Mouse (Mus musculus) urinary bladder, postnatal 14 days (tissue): ENCODE measurements at regions not wholly inside any gene's neighbourhood (a gene's known extent, or its start where the extent isn't known, plus 50 kb on each side); places are given as distances from the start of the nearest gene placed in this dataset.

Experiments
- DNase-seq: peaks from one replicate; pipeline ENCODE4 v3.0.0; 2021; ENCODE audit warnings: low spot score

DNA sequence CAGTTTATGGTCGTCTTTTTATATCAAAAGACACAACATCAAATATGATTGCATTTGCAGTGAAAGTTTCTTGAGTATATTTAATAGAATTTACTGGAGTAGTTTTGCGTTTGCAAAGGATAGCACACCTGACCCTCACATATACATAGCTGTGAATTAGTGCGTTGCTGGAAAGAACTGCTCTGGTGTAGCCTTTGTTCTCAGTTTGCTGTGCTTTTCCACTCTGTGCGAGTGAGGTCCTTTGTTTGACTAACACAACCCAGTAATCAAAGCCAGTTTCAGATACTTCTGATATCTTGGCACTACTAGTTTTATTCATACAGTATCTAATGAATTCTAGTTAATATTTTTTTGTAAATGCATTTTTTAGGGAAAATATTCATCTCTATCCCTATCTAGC lies 84.7 kb downstream of the Trim52 start:
- DNase-seq = no peak

DNA sequence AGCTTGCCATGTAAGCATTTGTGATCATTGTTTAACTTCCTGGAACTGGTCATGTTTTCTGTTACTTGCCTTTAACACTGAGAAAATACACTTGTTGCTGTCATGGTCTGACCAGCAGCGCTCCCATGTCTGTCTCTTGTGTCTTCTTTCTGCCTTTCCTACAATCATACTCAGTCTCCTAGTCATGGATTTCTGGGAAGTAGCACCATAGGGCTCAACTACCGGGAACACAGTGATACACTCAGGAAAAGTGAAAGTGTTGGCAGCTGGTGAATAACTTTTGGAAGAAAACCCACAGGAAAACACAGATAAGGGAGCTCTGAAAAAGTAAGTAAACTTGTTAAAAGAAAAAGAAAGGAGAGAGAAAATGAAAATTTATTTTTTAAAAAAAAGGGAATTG lies 87.6 kb downstream of the Trim52 start:
- no peak for DNase-seq

DNA sequence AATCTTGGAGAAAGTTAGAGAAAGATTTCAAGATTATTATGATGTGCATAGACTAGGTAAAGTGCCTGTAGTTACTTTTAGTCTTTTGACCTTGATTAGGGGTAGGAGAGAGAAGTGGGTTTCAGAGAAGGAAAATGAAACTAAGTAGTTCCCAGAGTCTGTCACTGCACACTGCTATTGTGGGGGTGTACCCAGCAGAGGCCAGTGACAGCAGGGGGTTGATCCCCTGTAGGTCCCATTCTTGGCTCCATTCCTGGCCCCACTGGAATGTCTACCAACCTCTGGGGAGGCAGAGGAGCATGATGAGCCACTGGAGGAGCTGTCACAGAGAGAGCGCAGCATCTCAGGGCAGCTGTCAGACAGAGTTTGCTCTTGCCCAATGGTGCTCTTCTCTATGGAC lies 88.1 kb downstream of the Trim52 start:
- DNase-seq = no peak

DNA sequence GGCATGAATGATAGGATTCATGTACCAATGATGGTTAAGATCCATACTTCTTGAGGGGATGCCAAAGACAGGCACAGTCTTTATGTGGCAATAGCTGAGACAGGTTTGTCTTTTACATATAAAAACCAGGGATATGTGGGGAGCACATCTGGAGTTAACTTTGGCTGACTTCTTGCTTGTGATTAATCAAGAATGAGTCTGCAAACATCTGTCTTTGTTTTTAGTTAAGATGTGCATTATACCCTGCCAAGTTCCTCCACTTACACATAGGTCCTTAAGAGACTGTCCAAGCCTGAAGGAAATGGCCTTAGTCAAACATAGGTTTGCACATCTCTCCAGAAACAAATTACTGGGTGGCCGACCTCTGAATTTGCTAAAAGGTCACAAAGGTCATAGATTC lies 91.8 kb downstream of the Trim52 start:
- DNase-seq = no peak

DNA sequence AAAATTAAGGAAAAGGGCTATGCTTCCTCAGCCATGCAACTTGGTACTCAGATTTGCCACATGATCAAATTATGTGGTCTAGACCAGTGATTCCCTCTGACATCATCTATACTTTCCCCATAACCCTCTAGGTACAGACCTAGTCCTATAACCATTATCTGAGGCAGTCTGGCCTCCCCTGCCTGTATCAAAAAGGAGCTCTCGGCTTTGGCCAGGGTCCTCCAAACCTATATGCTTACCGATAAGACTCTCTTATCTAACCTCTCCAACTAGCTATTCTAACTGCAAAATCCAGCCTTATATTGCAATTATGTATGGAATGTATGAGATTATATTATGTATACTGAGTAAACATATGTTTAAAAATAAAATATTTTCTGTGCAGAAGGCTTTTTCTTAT lies 93.1 kb downstream of the Trim52 start:
- DNase-seq = no peak

DNA sequence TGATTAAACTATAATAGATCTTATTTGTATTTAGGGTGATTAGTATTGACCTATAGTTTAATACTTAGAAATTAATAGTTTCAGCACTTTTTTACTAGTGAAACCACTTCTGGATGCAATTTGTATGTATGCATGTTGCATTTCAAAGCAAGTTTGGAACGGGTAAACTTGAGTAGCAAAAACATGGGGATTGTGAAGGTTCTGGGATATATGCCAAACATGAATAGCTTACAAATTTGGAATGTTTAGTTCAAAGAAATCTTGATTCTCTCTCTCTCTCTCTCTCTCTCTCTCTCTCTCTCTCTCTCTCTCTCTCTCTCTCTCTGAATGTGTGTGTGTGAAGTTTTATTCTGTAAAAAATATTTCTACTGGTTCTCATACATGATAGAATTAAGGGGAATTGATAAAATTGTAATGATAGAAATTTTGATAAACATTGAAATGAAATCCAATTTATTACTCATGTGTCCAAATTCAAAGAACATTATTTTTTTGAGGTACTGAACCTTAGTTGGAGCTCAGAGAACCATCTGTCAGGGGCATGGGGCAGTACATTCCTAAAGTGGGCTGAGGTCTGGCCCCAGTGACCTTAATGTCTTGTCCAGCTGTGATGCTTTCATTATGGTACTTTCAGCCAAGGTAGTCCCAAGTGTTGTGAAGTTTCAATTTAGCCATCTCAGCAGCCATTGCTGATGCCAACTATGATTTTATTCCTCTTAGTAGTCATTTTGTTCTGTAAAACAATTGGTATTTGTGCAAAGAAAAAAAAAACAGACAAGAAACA lies 93.7 kb downstream of the Trim52 start:
- DNase-seq = no peak

DNA sequence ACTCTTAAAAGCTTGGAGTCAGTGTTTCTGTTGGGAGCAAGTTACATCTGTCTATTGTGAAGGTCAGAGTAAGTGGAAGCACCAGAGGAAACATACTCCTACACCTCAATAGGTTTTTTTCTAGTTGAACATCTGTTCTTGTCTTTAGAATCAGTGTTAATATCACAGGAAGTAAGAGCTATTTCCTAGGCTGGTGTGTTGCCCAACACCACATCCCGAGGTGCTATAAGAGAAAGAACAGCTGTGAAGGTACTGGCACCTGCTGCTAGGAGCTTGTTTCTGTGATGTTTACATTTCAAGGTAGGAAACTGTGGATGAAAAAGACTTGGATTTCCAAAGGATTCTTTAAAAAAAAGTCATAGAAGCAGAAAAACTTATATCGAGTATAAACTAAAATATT lies 105.1 kb downstream of the Trim52 start:
- DNase-seq = no peak

DNA sequence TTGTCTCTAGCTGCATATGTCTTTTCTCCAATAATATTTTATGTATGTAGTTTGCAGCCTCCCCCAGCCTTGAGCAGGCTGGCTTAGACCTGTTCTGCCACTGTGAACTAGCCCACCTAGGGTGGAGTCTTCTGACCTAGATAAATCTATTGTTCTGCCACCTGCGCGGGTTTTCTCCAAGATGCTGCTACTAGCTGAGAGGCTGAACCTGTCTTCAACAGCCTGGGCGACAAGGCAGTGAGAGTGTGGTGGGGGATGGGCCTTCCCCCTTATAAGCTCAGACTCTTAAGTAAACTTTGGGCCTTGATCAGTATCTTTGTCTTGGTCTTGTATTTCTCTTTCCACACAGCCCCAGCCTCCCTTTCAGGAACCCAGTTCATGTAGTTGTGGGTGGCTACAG lies 111.7 kb downstream of the Trim52 start:
- DNase-seq = no peak

DNA sequence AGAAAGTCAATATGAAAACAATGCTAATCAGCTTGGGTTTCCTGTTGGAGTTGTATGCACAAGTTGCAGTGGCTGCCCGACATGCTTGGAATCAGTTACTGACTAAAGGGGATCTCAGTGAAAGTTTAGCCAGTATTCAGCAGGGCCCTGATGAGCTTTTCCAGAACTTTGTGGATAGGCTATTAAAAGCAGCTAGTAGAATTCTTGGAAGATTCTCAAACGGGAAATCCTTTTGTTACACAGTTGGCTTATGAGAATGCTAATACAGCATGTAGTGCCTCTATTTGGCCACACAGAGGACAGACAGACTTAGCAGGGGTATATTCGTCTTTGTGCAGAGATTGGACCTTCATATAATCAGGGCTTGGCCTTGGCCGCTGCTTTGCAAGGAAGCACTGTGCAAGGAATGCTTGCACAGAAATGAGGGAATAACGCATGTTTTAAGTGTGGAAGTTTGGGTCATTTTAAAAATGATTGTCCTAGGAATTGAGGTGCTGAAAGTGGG lies 113.3 kb downstream of the Trim52 start:
- DNase-seq = no peak

DNA sequence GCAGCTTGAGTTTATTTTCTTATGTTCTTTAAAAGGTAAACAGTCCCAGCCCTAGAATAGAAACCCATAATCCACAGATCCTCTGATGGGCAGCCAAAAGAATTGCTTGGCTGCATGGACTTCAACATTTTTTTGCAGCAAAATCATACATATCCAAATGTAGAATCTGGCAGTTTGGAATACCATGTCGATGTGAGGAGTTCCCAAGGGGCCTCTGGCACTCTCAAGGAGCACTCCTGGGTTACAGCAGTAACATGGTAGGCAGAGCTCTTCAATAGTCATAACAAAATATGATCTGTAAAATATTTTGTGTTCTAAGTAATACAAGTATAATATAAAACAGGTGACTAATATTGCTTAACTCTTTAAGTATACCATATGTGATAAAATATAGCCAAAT lies 119.4 kb downstream of the Trim52 start:
- DNase-seq = no peak

DNA sequence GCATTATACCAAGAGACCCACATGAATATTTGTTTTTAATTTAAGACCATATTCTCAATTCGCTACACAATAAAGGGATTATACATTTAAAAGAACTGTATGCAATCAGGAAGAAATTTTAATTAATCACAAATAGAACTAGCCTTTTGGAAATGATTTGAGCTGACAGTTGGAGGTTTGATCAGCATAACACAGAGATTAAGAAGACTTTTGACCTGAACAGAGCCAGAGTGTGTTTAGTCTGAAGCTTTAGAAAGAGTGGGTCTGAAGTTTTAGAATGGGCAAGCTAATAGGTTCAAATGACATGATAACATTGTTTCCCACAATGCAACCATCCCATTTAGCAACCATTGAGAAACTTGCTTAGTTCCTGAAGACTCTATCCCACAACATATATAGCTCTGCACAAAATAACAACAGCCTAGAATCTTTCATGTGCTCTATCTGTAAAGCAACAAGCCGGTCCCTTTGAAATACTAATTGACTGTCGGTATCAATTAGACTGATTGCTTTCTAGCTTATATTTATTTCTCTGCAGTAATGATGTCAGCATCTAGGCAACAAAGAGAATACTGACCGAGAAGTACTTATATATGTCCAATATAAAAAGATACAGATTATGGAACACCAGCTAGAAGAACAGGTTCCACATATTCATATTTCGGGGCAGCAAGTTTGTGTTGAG lies 135.9 kb downstream of the Trim52 start:
- DNase-seq = no peak

DNA sequence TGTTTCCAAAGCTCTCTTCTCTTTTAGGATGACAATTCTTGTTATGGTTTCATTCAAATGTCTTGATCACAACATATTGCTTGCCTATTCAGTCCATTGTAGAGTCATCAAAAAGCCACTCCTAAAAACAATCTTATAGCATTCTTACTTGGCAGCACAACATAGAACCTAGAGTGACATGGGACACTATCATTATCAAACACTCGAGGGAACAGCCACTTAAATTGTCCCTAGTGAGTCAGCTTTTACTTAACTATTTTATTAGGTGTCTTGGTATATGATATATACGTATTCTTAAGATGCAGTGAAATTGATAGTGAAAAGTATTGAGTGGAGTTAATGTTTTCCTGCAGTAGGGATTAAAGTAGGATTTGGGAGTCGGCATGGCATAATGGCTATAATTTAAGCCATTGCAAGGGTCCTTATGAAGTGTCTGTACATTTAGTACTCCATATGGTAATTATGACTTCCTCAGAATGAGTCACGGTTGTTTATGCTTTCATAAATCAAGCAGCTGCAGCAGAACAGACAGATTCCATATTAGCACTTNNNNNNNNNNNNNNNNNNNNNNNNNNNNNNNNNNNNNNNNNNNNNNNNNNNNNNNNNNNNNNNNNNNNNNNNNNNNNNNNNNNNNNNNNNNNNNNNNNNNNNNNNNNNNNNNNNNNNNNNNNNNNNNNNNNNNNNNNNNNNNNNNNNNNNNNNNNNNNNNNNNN lies 153.6 kb downstream of the Trim52 start:
- DNase-seq = no peak

DNA sequence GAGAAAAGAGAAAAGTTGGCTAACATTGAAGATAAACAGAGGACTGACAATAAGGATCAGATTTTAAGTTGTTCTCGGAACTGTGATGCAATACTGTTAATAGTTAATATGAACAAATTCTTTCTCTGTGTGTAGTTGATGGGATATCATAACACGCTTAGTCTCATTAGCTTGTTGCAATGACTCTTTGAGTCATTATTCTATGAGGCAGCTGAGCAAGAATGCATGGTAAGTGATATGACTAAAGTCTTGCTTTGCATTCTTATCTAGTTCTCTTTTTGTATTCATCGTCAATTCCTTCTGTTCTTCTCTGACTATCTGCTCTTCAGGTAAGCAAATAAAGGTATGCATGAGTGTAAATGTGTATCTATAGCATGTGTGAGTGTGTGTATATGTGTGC lies 159.3 kb downstream of the Trim52 start:
- DNase-seq = no peak

DNA sequence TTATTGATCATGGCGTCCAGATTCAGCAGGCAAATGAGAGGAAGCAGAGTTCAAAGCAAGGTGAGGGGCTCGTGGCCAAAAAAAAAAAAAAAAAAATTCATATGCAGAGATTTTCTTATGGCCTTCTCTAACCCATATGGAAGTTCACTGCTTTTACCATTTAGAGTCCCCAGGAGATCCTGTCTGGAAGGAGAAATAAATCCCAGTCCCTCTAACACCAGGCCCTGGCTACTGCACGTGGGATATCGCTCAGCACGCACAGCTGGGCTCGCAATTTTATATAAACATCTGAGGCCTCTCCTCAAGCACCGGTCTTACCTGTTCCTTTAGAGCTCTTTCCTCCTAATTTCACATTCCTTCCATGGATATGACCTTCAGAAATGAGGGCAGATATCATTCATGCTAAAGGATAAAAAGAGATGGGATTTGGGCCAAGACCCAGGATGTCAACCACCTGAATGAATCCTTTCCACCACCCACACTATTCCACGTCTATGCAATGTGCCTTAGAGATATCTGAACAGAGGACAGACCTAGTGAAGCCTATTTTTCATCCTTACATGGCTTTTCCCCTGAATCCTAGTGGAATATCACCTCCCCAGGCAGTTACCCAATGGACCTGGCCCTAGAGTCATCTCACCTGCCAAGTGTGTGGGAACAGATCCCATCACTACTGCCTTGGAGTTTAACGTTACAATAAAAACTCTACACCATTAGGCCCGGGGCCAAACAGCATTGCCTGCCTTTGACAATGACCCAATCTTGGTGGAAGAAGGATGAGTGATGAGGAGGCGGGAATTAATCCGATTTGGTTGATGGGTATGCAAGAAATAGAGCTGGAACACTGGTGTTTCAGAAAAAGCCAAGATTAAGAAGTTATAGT lies 161.9 kb downstream of the Trim52 start:
- no peak for DNase-seq

DNA sequence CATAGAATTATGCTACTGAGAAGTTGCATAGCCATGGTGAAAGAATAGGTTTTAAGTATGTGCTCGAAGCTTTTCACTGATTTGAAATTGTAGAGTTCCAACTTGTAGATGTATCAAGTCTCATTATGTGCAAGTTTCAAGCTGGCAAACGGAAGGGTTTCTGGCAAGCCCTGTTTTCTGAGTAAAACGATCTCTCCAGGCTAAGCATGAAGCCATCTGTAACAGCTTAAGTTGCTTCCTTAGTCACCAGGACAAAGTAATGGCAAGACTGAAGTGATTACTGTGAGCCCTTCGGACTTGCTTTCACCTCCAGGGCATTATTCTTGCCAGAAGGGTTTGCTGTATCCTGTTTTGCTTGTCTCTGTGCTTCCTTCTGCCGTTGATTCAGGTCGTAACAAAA lies 163.7 kb downstream of the Trim52 start:
- DNase-seq = no peak

DNA sequence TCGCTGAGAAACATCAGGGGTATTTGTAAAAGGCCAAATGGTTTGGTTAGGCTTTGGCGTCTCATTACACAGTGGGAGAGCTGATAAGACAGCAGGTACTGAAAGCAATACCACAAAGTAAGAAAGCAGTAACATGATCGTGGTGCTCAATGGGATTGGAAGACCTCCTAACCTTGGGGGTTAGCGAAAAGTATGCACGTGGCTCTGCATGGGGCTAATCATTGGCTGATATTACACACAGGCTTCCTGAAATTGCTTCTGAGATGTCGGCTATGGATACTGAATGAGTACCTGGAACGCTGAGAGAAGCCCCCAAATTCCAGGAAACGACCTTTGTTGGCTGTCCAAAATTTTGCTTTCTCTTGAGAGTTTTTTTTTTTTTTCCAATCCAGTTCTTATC lies 207.6 kb downstream of the Trim52 start:
- no peak for DNase-seq

DNA sequence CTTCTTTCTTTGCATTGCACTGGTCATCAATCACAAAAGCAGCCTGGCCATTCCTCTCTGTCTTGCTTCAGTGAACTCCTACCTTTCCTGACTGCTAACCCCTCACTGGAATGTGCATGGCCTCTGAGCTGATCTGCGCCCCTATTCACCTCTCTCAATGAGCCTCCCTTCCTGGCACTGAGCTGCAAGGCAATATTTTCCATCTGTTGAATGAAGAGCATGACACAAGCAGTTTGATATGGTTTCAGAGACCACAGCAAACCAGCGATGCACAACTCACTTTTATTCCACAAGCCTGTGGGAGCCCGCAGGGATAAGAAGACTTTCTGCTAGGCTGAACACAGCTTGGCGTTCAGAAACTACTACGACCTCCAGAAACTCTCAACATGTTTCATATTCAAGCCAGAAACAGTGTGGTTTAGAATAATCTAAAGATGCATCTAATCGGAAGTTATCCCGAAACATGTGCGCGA lies 208.1 kb downstream of the Trim52 start:
- no peak for DNase-seq

DNA sequence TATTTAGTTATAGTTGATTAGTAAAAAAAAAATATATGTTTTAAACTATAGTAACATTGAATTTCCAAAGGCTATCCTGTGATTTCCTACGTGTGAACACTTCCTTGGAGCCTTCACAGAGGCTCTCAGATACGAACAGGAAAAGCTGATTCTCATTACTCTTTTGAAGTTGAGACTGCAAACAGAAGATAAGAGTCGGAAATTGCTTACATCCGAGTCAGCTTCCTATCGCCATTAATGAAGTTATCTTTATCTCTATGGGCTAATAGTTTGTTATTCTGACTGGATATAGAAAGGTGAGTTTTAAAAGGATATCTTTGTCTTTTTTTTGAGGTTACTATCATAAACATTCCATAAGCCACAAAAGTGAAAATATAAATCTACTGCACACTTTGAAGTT lies 212.8 kb downstream of the Trim52 start:
- DNase-seq = no peak

DNA sequence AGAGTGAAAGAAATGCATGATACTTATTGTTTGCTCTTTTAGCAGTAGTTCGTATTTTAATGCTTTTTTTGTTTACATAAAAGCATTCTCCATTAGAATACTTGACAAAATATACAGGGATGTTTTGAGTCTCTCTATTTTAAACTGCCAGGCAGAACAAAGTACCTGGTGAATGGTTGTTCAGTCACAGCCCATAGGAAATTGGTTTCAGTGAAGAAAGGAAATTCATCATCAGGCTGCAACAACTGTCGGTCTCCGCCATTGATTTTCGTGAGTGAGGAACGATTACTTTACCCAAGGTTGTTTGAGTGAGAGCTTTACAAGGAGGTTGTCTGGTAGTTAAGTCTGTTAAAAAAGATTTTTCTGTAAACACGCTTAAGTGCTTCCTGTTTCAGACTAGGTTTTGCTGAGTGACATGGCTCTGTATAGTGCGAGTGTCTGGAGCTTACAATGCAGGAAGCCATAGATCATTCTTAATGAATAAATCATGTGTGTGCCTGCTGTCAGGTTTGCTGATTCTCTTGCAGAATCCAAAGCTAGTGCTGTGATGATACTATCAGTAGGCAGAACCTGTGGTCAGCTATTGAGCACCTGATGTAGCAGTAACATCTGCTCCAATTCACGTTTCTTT lies 221.8 kb downstream of the Trim52 start:
- DNase-seq = no peak

DNA sequence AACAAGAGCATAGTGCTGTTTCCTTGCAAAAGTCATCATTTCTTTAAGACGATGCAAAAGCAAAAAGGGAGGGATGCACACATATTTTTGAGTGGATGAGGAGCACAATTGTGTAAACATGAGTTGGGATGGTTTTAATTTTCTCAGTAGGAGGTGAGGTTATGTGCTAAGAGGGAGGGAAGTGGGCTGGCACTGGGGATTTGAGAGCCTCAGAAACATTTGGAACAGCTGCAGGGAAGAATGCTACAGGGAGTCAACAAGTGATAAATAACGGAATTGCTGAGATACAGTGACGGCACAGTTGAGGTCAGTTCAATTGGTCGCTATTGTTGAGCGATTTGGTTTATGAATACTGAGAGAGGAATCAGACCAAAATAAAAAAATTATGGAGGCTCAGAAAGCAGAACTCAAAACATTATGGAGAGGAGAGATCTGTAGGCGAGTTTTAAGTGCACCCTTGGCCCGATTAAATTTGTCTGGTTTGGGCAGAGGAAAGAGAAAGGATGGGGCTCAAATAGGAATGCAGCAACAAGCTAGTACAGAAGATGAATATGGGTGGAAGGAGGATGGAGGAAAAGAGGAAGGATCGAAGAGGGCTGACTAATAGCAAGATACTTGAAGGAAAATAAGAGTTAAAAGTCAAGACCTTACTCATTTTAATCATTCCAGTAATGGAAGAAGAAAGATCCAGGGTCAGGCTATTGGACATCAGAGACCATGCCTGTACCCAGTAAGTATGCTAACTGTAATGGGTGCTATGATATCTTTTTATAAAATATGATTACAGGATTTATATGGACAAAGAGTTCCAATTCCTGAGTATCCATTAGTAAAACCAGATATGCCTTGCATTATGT lies 259.0 kb downstream of the Trim52 start:
- peak; percentile 10 for DNase-seq
